18 mouse cellular contexts compared by ENCODE assay signal in genomic region chr9:92613206-92613605, GRCm38 (mm10).
DNase-seq lines count a peak whose midpoint lies in the region; ATAC-seq and TF ChIP-seq lines count a peak whose summit lies in the region.
"Had no signal": no experiment of that assay in that cellular context is flagged by ENCODE, and none has a peak within 500 bp of the region (broad histone marks: within the 10 kb centered on the region; RNA-seq: fewer than 3 reads in every experiment).

No protein-coding gene starts in this region.

- no peak overlapping the region for H3K27ac ChIP-seq in hindbrain, postnatal 0 days
- no peak overlapping the region for H3K27ac ChIP-seq in hindbrain, embryonic 13.5 days
- H3K27ac ChIP-seq: embryonic facial prominence, embryonic 13.5 days; liver, embryonic 12.5 days; stomach, embryonic 15.5 days had no signal

- H3K27me3 ChIP-seq in hindbrain, postnatal 0 days (ENCODE audit: insufficient read depth, low read length), result no peaks in the 10 kb centered on the region
- H3K27me3 ChIP-seq in hindbrain, embryonic 13.5 days, result no peaks in the 10 kb centered on the region
- H3K27me3 ChIP-seq: embryonic facial prominence, embryonic 13.5 days; liver, embryonic 12.5 days; stomach, embryonic 15.5 days had no signal

- no peak for TF ChIP-seq CTCF in hindbrain, postnatal 0 days (IDR thresholded peaks at IDR 0.05; ENCODE audit: low read depth)

- H3K9ac ChIP-seq in hindbrain, postnatal 0 days (replicated peaks; ENCODE audit: low read length), result no peak overlapping the region
- H3K9ac ChIP-seq in hindbrain, embryonic 13.5 days, result no peak overlapping the region
- H3K9ac ChIP-seq: embryonic facial prominence, embryonic 13.5 days; liver, embryonic 12.5 days; stomach, embryonic 15.5 days had no signal

- H3K9me3 ChIP-seq in hindbrain, postnatal 0 days (ENCODE audit: low read length), result no peaks in the 10 kb centered on the region
- no peaks in the 10 kb centered on the region for H3K9me3 ChIP-seq in hindbrain, embryonic 13.5 days
- H3K9me3 ChIP-seq: embryonic facial prominence, embryonic 13.5 days; liver, embryonic 12.5 days; stomach, embryonic 15.5 days had no signal

- WGBS in hindbrain, postnatal 0 days, result 67% methylated on average over 8 of the region's 8 CpGs
- WGBS in hindbrain, embryonic 13.5 days, result 69% methylated on average over 8 of the region's 8 CpGs

- no peak overlapping the region for H3K4me2 ChIP-seq in hindbrain, postnatal 0 days (ENCODE audit: low read depth, low read length)
- no peak overlapping the region for H3K4me2 ChIP-seq in hindbrain, embryonic 13.5 days
- H3K4me2 ChIP-seq: embryonic facial prominence, embryonic 13.5 days; liver, embryonic 12.5 days; stomach, embryonic 15.5 days had no signal

- ATAC-seq in hindbrain, postnatal 0 days, result no peak
- ATAC-seq in hindbrain, embryonic 13.5 days (ENCODE audit: low FRiP score), result no peak
- ATAC-seq: activated CD4-positive, CD25-positive, alpha-beta regulatory T cell, adult 4 months; hindbrain, embryonic 16.5 days; liver, embryonic 12.5 days had no signal

- peak; percentile 44 to 76 for DNase-seq in adrenal gland, adult (ENCODE audit: inconsistent age in 2 of 2, low spot score in 1 of 2)
- no peak for DNase-seq in adrenal gland, postnatal 4 days (ENCODE audit: low spot score in 2 of 2)
- peak; percentile 29 for DNase-seq in hindbrain, postnatal 0 days (ENCODE audit: low spot score)
- peak; percentile 40 for DNase-seq in adrenal gland, adult 8-10 months
- peak; percentile 36 for DNase-seq in lung, postnatal 10 days
- DNase-seq in cerebellum, adult 18-20 months, result no peak
- DNase-seq in thymus, postnatal 10 days (ENCODE audit: low spot score in 2 of 2), result no peak
- DNase-seq: cerebellum, postnatal 14 days; kidney, adult 18-20 months; kidney, postnatal 25 days; midbrain, embryonic 14.5 days; thymus, postnatal 25 days had no signal

- no peaks in the 10 kb centered on the region for H3K4me1 ChIP-seq in hindbrain, postnatal 0 days (ENCODE audit: insufficient read depth, low read length)
- H3K4me1 ChIP-seq in hindbrain, embryonic 13.5 days (replicated peaks), result no peaks in the 10 kb centered on the region
- H3K4me1 ChIP-seq: embryonic facial prominence, embryonic 13.5 days; liver, embryonic 12.5 days; stomach, embryonic 15.5 days had no signal

- no peaks in the 10 kb centered on the region for H3K36me3 ChIP-seq in hindbrain, postnatal 0 days (ENCODE audit: insufficient read depth, low read length)
- no peaks in the 10 kb centered on the region for H3K36me3 ChIP-seq in hindbrain, embryonic 13.5 days
- H3K36me3 ChIP-seq: liver, embryonic 12.5 days; stomach, embryonic 15.5 days had no signal

- no peak overlapping the region for H3K4me3 ChIP-seq in hindbrain, postnatal 0 days (ENCODE audit: low read length)
- H3K4me3 ChIP-seq in hindbrain, embryonic 13.5 days, result no peak overlapping the region
- H3K4me3 ChIP-seq: embryonic facial prominence, embryonic 13.5 days; liver, embryonic 12.5 days; stomach, embryonic 15.5 days had no signal

Comparison
In these comparisons a context has a peak if more than half of its experiments do, and no peak if none do; other contexts are left out.
1. DNase-seq: peak in adrenal gland, adult (2 of 2), hindbrain, postnatal 0 days (single experiment), adrenal gland, adult 8-10 months (single experiment) and lung, postnatal 10 days (single experiment); none in adrenal gland, postnatal 4 days (0 of 2), cerebellum, adult 18-20 months (0 of 2) and thymus, postnatal 10 days (0 of 2).